Mouse (Mus musculus): ENCODE measurements around the gene C87414. TPM values are rescaled to one million over a fixed set of nuclear protein-coding genes. Genes with fewer than 3 reads are reported as not detected.

C87414 gene
- not detected for polyA plus RNA-seq (2017; shearing (Covaris generic))

GRCm38 (mm10) chr5:93671451-93671850, at the start of gene C87414:
C87414 (minus strand) TSS chr5:93671551.

Other genes starting within 250 kb of the C87414 start
- gene Gm16427, start 131.4 kb downstream of the C87414 start, polyA plus RNA-seq (2017; shearing (Covaris generic)), result not detected
- gene Gm7792, start 172.2 kb upstream of the C87414 start, polyA plus RNA-seq (2017; shearing (Covaris generic)), result not detected

Data from inflammation-experienced regulatory T-cells, adult 16 weeks (primary cell).